Mouse (Mus musculus) kidney, embryonic 14.5 days (tissue): ENCODE data around the gene Timm8a2. TPM values are rescaled to one million over a fixed set of nuclear protein-coding genes. Genes with fewer than 3 reads are reported as not detected.

ENCODE experiments used
- ATAC-seq: fragments of 200-750 bp; cut with Nextera tagmentation; 2 replicates; pipeline ENCODE4 v1.8.0; 2017; ENCODE audit warnings: moderate number of reproducible peaks, mild to moderate bottlenecking, moderate TSS enrichment, moderate library complexity; ENCODE audit not compliant: low FRiP score, low TSS enrichment
- H3K27ac ChIP-seq: fragments of 300-500 bp; sonication (generic); 2 replicates; pipeline ENCODE4 v1.5.1; 2014; ENCODE audit warnings: low read depth, mild to moderate bottlenecking, low read length, moderate library complexity, mixed read lengths
- H3K27me3 ChIP-seq: fragments of 300-500 bp; sonication (generic); 2 replicates; pipeline ENCODE4 v1.6.1; 2014; ENCODE audit warnings: mild to moderate bottlenecking, low read length; ENCODE audit not compliant: control insufficient read depth, insufficient read depth
- H3K36me3 ChIP-seq: fragments of 300-500 bp; sonication (generic); 2 replicates; pipeline ENCODE4 v1.6.1; 2014; ENCODE audit warnings: low read length, mixed read lengths; ENCODE audit not compliant: control insufficient read depth, insufficient read depth
- H3K4me1 ChIP-seq: fragments of 300-500 bp; sonication (generic); 2 replicates; pipeline ENCODE4 v1.6.1; 2014; ENCODE audit warnings: low read length, mixed read lengths; ENCODE audit not compliant: control insufficient read depth, insufficient read depth
- H3K4me2 ChIP-seq: fragments of 300-500 bp; sonication (generic); replicated peaks from 2 replicates; pipeline ENCODE4 v1.6.1; 2014; ENCODE audit warnings: low read depth, mild to moderate bottlenecking, low read length
- H3K4me3 ChIP-seq: fragments of 300-500 bp; sonication (generic); 2 replicates; pipeline ENCODE4 v1.5.1; 2014; ENCODE audit warnings: mild to moderate bottlenecking, low read length
- H3K9ac ChIP-seq: fragments of 300-500 bp; sonication (generic); 2 replicates; pipeline ENCODE4 v1.6.1; 2014; ENCODE audit warnings: low read depth, mild to moderate bottlenecking, low read length, moderate library complexity
- H3K9me3 ChIP-seq: fragments of 300-500 bp; sonication (generic); 2 replicates; pipeline ENCODE4 v1.6.1; 2016; ENCODE audit warnings: low read length; ENCODE audit not compliant: control insufficient read depth
- WGBS: fragments of 180-500 bp; shearing (Covaris S2); extraction: QIAGEN DNeasy Blood & Tissue Kit; methylation state at CpG from one replicate; pipeline ENCODE4 v1.1.7; 2014; 5-methylcytosine and 5-hydroxymethylcytosine counted together
- polyA plus RNA-seq: library from polyadenylated mRNA; unstranded; fragments of >200 nt; fragmentation: Nextera tagmentation; extraction: Ambion mirVana; gene quantifications from 2 replicates; pipeline ENCODE4 v1.2.1, GENCODE M21; 2014

Timm8a2 gene
- polyA plus RNA-seq = not detected in 2 replicates

DNA sequence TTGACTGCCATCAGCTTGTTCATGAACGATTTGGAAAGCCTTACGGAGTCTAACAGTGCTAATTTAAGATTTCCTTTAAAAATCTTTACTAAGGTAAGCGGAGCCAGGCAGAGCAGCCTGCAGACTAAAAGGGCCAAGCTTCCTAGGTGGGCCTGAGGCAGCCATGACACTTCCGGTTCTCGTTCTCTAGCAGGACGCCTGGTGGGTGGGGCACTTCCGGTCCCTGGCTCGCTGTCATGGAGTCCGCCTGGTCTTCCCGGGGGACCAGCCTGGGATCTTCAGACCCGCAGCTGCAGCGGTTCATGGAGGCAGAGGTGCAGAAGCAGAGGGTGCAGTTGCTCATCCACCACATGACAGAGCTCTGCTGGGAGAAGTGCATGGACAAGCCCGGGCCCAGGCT is at the start of gene Timm8a2:
Timm8a2 (plus strand) TSS at position 224 of the 400 bp plus-strand sequence.
- no peak within 1 kb of the TSS for H3K4me3 ChIP-seq
- no peak within 1 kb of the TSS for H3K27ac ChIP-seq
- H3K4me2 ChIP-seq = no peak within 1 kb of the TSS
- ATAC-seq = no peak
- H3K27me3 ChIP-seq = no peaks in the 10 kb centered on the region
- no peaks in the 10 kb centered on the region for H3K36me3 ChIP-seq
- 95% methylated on average over 13 of the region's 13 CpGs for WGBS
- no peak within 1 kb of the TSS for H3K9ac ChIP-seq
- no peaks in the 10 kb centered on the region for H3K4me1 ChIP-seq
- H3K9me3 ChIP-seq = no peaks in the 10 kb centered on the region

DNA sequence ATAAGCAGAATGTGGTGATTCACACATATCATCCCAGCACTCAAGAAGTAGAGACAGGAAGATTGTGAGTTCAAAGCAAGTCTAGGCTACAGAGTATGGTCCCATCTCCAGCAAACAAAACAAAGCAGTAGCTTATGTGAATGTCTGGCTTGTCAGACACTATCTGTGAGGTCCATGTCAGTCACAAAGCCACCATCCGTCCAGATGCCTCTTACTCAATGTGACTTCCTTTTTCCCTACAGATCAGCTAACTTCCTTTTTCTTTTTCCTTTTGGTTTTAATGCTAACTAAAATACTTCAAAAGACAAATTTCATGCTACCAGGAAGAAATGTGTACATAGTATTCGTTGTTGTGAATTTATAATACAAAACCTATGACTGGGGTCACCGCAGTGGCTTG is 49.0 kb upstream of the Timm8a2 start:
- Histone ChIP-seq H3K9ac (no peak overlapping the region), H3K27ac (no peak overlapping the region), H3K4me3 (no peak overlapping the region), H3K27me3 (no peaks in the 10 kb centered on the region), H3K9me3 (no peaks in the 10 kb centered on the region), H3K4me2 (no peak overlapping the region), H3K36me3 (no peaks in the 10 kb centered on the region; the same call in 1 of the 2 replicates), H3K4me1 (peaks cover 5% of the 10 kb centered on the region)
- no peak for ATAC-seq
- 80% methylated on average over 3 of the region's 3 CpGs for WGBS

DNA sequence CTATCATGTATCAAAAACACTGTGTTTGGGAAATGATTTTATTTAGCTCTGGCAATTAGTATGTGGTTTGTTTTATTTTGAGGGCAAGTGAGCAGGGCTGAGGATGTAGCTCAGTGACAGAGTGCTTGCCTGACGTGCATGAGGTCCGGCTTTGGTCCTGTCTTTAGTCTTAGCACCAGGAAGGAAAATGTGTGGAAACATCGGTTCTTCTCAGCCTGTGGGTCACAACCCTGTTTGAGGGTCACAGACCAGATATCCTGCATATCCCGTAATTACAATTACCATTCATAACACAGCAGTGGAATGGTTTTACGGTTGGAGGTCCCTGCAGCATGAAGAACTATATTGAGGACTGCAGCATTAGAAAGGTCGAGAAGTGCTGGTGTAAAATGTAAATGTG is 48.4 kb upstream of the Timm8a2 start:
- no peaks in the 10 kb centered on the region for H3K27me3 ChIP-seq
- no peaks in the 10 kb centered on the region; the same call in 1 of the 2 replicates for H3K36me3 ChIP-seq
- H3K27ac ChIP-seq = no peak overlapping the region
- no peak overlapping the region for H3K4me2 ChIP-seq
- ATAC-seq = no peak
- H3K4me3 ChIP-seq = no peak overlapping the region
- WGBS = 81% methylated on average over 6 of the region's 6 CpGs
- no peaks in the 10 kb centered on the region for H3K9me3 ChIP-seq
- H3K9ac ChIP-seq = no peak overlapping the region
- H3K4me1 ChIP-seq = peaks cover 5% of the 10 kb centered on the region

DNA sequence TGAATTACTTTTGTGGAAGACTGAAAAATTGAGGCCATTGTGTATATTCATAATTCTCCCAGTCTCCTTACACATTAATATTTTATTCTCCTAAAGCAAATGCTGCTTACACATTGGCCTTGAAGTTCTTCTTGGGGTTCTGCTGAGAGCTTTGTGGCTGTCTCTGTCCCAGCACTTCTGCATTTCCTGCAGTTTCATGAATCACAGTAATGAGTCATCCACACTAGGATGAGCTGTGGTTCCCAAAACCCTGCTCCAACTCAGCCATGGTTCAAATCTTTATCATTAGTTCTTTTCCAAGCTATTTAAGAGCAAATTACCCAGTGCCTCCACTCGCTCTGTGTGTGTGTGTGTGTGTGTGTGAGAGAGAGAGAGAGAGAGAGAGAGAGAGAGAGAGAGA is 47.2 kb upstream of the Timm8a2 start:
- Histone ChIP-seq H3K27me3 (no peaks in the 10 kb centered on the region), H3K4me1 (peaks cover 11% of the 10 kb centered on the region), H3K36me3 (no peaks in the 10 kb centered on the region; the same call in 1 of the 2 replicates), H3K27ac (peak overlapping the region; percentile 33; the same call in 1 of the 2 replicates), H3K4me2 (no peak overlapping the region), H3K9ac (no peak overlapping the region), H3K4me3 (no peak overlapping the region), H3K9me3 (no peaks in the 10 kb centered on the region)
- WGBS = 64% methylated on average over 1 of the region's 1 CpGs
- ATAC-seq = no peak

DNA sequence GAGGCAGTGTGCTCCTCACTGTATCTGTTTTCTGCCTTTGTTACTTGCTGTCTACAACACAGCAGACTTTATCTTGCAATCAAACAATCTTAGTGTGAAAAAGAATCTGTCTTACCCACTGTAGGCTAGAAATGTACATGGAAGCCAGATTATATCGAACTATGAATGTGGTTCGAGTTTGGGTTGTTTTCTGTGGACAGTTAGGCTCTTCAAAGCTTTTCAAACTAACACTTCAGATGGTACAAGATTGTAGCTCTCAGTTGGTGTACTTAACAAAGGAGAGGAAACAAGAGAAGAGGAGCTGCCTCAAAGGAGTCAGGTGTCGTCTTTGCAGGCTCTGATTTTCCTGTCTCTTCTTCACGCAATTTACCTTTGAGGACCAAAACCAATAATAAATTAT is 46.8 kb upstream of the Timm8a2 start:
- Histone ChIP-seq H3K27ac (no peak overlapping the region), H3K9me3 (no peaks in the 10 kb centered on the region), H3K9ac (no peak overlapping the region), H3K36me3 (no peaks in the 10 kb centered on the region; the same call in 1 of the 2 replicates), H3K4me1 (peaks cover 9% of the 10 kb centered on the region), H3K4me3 (no peak overlapping the region), H3K4me2 (no peak overlapping the region), H3K27me3 (no peaks in the 10 kb centered on the region)
- 45% methylated on average over 4 of the region's 4 CpGs for WGBS
- ATAC-seq = no peak

DNA sequence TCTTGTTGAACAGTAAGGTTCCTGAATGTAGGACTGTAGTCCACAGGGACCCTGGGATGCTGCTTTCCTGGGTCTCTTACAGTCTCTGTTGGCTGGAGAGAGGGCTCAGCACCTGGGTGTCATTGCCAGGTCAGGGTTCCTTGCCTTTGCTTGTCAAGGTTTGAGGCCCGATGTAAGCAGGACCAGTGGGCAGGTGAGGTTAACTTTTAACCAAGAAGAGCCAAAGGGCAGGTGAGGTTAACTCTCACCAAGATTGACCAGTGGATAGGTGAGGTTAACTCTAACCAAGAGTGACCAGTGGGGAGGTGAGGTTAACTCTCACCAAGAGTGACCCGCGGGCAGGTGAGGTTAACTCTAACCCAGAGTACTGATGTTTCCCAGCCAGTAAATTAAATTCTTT is 45.1 kb upstream of the Timm8a2 start:
- H3K9me3 ChIP-seq = no peaks in the 10 kb centered on the region
- WGBS = 76% methylated on average over 3 of the region's 3 CpGs
- H3K4me1 ChIP-seq = peaks cover 9% of the 10 kb centered on the region
- H3K4me2 ChIP-seq = no peak overlapping the region
- H3K27ac ChIP-seq = no peak overlapping the region
- H3K9ac ChIP-seq = no peak overlapping the region
- ATAC-seq = no peak
- H3K36me3 ChIP-seq = peaks cover 4% of the 10 kb centered on the region
- H3K4me3 ChIP-seq = no peak overlapping the region
- H3K27me3 ChIP-seq = no peaks in the 10 kb centered on the region

DNA sequence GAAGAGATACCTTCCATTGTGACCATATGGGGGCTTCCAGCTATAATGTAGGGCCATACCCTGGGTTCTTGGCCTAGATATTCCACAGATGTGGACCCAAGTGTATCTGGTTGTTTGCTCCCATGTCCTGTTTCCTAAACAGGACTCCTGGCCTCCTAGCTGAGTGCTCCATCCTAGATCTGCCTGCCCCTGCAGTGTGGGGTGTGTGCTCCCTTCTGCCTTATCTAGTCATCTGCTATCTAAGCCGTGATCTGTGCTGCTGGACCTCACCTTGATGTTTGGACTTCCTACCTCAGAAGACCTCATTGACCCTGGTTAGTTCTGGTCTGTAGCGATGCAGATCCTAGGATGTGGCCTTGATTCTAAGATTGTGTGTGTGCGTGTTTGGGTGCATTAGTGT is 44.6 kb upstream of the Timm8a2 start:
- 84% methylated on average over 3 of the region's 3 CpGs for WGBS
- Histone ChIP-seq H3K4me2 (no peak overlapping the region), H3K27me3 (no peaks in the 10 kb centered on the region), H3K9ac (no peak overlapping the region), H3K4me1 (peaks cover 9% of the 10 kb centered on the region), H3K36me3 (peaks cover 8% of the 10 kb centered on the region), H3K4me3 (no peak overlapping the region), H3K27ac (no peak overlapping the region), H3K9me3 (no peaks in the 10 kb centered on the region)
- ATAC-seq = no peak

DNA sequence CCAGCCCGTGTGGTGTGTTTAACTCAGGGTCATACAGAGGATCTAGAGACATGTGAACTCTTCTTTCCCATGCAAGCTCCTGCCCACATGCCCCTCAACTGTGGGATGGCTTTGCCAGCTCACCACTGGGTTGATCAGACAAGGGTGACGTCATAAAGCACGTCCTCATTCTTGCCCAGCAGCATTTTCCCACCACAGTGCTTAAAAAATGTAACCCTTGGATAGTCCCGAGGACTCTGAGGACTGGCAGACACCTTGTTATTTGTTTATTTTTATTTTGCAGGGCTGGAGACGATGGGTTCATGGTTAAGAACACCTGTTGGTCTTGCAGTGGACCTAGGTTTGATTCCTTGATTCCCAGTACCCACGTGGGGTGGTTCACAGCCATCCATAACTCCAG is 43.6 kb upstream of the Timm8a2 start:
- H3K27ac ChIP-seq = no peak overlapping the region
- no peaks in the 10 kb centered on the region for H3K9me3 ChIP-seq
- H3K4me3 ChIP-seq = no peak overlapping the region
- ATAC-seq = no peak
- no peak overlapping the region for H3K9ac ChIP-seq
- WGBS = 89% methylated on average over 6 of the region's 6 CpGs
- H3K4me2 ChIP-seq = no peak overlapping the region
- peaks cover 12% of the 10 kb centered on the region for H3K36me3 ChIP-seq
- H3K27me3 ChIP-seq = no peaks in the 10 kb centered on the region
- H3K4me1 ChIP-seq = peaks cover 9% of the 10 kb centered on the region

DNA sequence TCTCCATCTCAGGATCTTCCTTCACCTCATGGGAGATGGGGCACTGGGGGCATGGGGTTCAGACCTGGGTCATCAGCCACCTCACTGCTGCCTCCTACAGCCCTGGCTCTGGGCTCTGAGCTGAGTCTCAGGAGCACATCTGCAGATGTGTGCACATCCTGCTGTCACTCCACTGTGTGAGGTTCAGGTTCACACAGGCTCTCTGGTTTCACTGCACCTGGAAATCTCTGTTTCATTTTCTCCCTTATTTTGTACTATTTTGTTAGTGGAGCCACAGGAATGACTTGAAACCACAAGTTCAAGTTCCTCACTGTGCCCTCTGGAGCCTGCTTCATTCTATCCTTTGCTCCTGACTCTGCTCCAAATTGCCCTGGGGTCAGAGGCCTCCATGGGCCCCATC is 42.6 kb upstream of the Timm8a2 start:
- Histone ChIP-seq H3K27ac (no peak overlapping the region), H3K9ac (no peak overlapping the region), H3K4me2 (no peak overlapping the region), H3K27me3 (no peaks in the 10 kb centered on the region), H3K4me3 (no peak overlapping the region), H3K36me3 (peaks cover 12% of the 10 kb centered on the region), H3K4me1 (peaks cover 9% of the 10 kb centered on the region), H3K9me3 (no peaks in the 10 kb centered on the region)
- ATAC-seq = no peak
